In genomic region chr9:57900478-57900877, GRCm38 (mm10) we compare ENCODE assay signal across 14 mouse cellular contexts. TPM values are rescaled to one million over a fixed set of nuclear protein-coding genes. Genes with fewer than 3 reads are reported as not detected.
DNase-seq lines count a peak whose midpoint lies in the region; ATAC-seq and TF ChIP-seq lines count a peak whose summit lies in the region.
"Had no signal": no experiment of that assay in that cellular context is flagged by ENCODE, and none has a peak within 500 bp of the region (broad histone marks: within the 10 kb centered on the region; RNA-seq: fewer than 3 reads in every experiment).

No protein-coding gene starts in this region.

- no peaks in the 10 kb centered on the region for H3K36me3 ChIP-seq in heart, embryonic 12.5 days
- no peaks in the 10 kb centered on the region for H3K36me3 ChIP-seq in heart, adult 2 months (ENCODE audit: control insufficient read depth, insufficient read depth, low read length)
- H3K36me3 ChIP-seq in midbrain, embryonic 12.5 days: no peaks in the 10 kb centered on the region
- H3K36me3 ChIP-seq in midbrain, embryonic 11.5 days (ENCODE audit: control insufficient read depth, insufficient read depth, low read length): no peaks in the 10 kb centered on the region
- H3K36me3 ChIP-seq in forebrain, embryonic 12.5 days (replicated peaks): no peaks in the 10 kb centered on the region
- H3K36me3 ChIP-seq in splenic B cell, adult 2 months (ENCODE audit: control insufficient read depth, insufficient read depth, low read length, poor library complexity, severe bottlenecking): no peaks in the 10 kb centered on the region

- no peaks in the 10 kb centered on the region for H3K79me2 ChIP-seq in heart, adult 2 months (replicated peaks; ENCODE audit: control insufficient read depth, insufficient read depth, low read length)

- H3K9me3 ChIP-seq in heart, embryonic 12.5 days (replicated peaks): no peaks in the 10 kb centered on the region
- H3K9me3 ChIP-seq in midbrain, embryonic 12.5 days: no peaks in the 10 kb centered on the region
- no peaks in the 10 kb centered on the region for H3K9me3 ChIP-seq in midbrain, embryonic 11.5 days (ENCODE audit: control insufficient read depth, low read length)
- H3K9me3 ChIP-seq in forebrain, embryonic 12.5 days: no peaks in the 10 kb centered on the region

- TF ChIP-seq CTCF in heart, adult 2 months (IDR thresholded peaks at IDR 0.05): no peak

- ATAC-seq in heart, embryonic 12.5 days (ENCODE audit: insufficient number of reproducible peaks, low FRiP score): no peak
- ATAC-seq in midbrain, embryonic 12.5 days (ENCODE audit: low FRiP score, low read depth): no peak
- no peak for ATAC-seq in midbrain, embryonic 11.5 days (ENCODE audit: low FRiP score)
- ATAC-seq in forebrain, embryonic 12.5 days (ENCODE audit: low FRiP score): no peak

- intact Hi-C loops in heart, adult 2 months (cut with DNase I): no loop called here

- H3K9ac ChIP-seq in heart, embryonic 12.5 days: no peak overlapping the region
- H3K9ac ChIP-seq in heart, adult 2 months (ENCODE audit: low read depth, low read length): no peak overlapping the region
- H3K9ac ChIP-seq in midbrain, embryonic 12.5 days (replicated peaks): no peak overlapping the region
- no peak overlapping the region; the same call in 1 of the 2 replicates for H3K9ac ChIP-seq in midbrain, embryonic 11.5 days (ENCODE audit: low read length)
- 0 out of 2 replicates have a peak overlapping the region, but pooled peaks have one; percentile 17 for H3K9ac ChIP-seq in forebrain, embryonic 12.5 days

- H3K27ac ChIP-seq in heart, embryonic 12.5 days (ENCODE audit: poor library complexity, severe bottlenecking): no peak overlapping the region
- no peak overlapping the region for H3K27ac ChIP-seq in heart, adult 2 months
- H3K27ac ChIP-seq in midbrain, embryonic 12.5 days (replicated peaks): peak overlapping the region; percentile 65; the same call in 1 of the 2 replicates
- H3K27ac ChIP-seq in midbrain, embryonic 11.5 days (ENCODE audit: low read depth, low read length): no peak overlapping the region
- H3K27ac ChIP-seq in forebrain, embryonic 12.5 days: peak overlapping the region; percentile 83

- no peak for TF ChIP-seq POLR2A in heart, adult 2 months (IDR thresholded peaks at IDR 0.05; ENCODE audit: insufficient read depth, low read depth, low read length)

- no peak for TF ChIP-seq EP300 in heart, adult 2 months (IDR thresholded peaks at IDR 0.05; ENCODE audit: insufficient read depth, low read depth, low read length)

- WGBS in heart, embryonic 12.5 days: 31% methylated on average over 10 of the region's 10 CpGs
- WGBS in heart, adult 2 months: 31% methylated on average over 10 of the region's 10 CpGs
- WGBS in midbrain, embryonic 12.5 days: 52% methylated on average over 10 of the region's 10 CpGs
- WGBS in midbrain, embryonic 11.5 days: 62% methylated on average over 10 of the region's 10 CpGs
- WGBS in forebrain, embryonic 12.5 days: 56% methylated on average over 10 of the region's 10 CpGs

- DNase-seq in heart, adult 2 months: no peak
- no peak for DNase-seq in midbrain, embryonic 11.5 days (ENCODE audit: low spot score, missing footprints)
- peak; percentile 18 for DNase-seq in splenic B cell, adult 2 months (ENCODE audit: low read depth, low spot score)
- no peak for DNase-seq in cerebellum, adult 8-10 months
- DNase-seq in right cerebral cortex, postnatal 4 days: no peak
- DNase-seq: B cell, adult 2 months; cerebellum, postnatal 25 days; kidney, adult 9 months; lung, adult 18-20 months had no signal

- peak overlapping the region; percentile 54 for H3K4me2 ChIP-seq in heart, embryonic 12.5 days
- no peak overlapping the region for H3K4me2 ChIP-seq in midbrain, embryonic 12.5 days (replicated peaks)
- H3K4me2 ChIP-seq in midbrain, embryonic 11.5 days: no peak overlapping the region
- no peak overlapping the region for H3K4me2 ChIP-seq in forebrain, embryonic 12.5 days

- H3K27me3 ChIP-seq in heart, embryonic 12.5 days (replicated peaks): no peaks in the 10 kb centered on the region
- no peaks in the 10 kb centered on the region for H3K27me3 ChIP-seq in heart, adult 2 months (ENCODE audit: control insufficient read depth, insufficient read depth, low read length)
- no peaks in the 10 kb centered on the region for H3K27me3 ChIP-seq in midbrain, embryonic 12.5 days
- no peaks in the 10 kb centered on the region for H3K27me3 ChIP-seq in midbrain, embryonic 11.5 days (ENCODE audit: control insufficient read depth, insufficient read depth, low read length)
- no peaks in the 10 kb centered on the region for H3K27me3 ChIP-seq in forebrain, embryonic 12.5 days
- no peaks in the 10 kb centered on the region for H3K27me3 ChIP-seq in splenic B cell, adult 2 months (ENCODE audit: control insufficient read depth, insufficient read depth, low read length, poor library complexity, severe bottlenecking)

- H3K4me3 ChIP-seq in heart, embryonic 12.5 days: no peak overlapping the region
- H3K4me3 ChIP-seq in heart, adult 2 months: no peak overlapping the region
- no peak overlapping the region for H3K4me3 ChIP-seq in midbrain, embryonic 12.5 days
- H3K4me3 ChIP-seq in midbrain, embryonic 11.5 days (ENCODE audit: low read depth, low read length): no peak overlapping the region
- H3K4me3 ChIP-seq in forebrain, embryonic 12.5 days (replicated peaks): no peak overlapping the region
- H3K4me3 ChIP-seq: erythroblast, embryonic 14.5 days had no signal

- H3K4me1 ChIP-seq in heart, embryonic 12.5 days (replicated peaks): peaks cover 19% of the 10 kb centered on the region
- no peaks in the 10 kb centered on the region; the same call in 1 of the 2 replicates for H3K4me1 ChIP-seq in heart, adult 2 months (ENCODE audit: control insufficient read depth, insufficient read depth, low read length)
- H3K4me1 ChIP-seq in midbrain, embryonic 12.5 days: peaks cover 20% of the 10 kb centered on the region
- H3K4me1 ChIP-seq in midbrain, embryonic 11.5 days (ENCODE audit: control insufficient read depth, insufficient read depth, low read length): peaks cover 5% of the 10 kb centered on the region
- H3K4me1 ChIP-seq in forebrain, embryonic 12.5 days: peaks cover 20% of the 10 kb centered on the region

RNA-seq across cellular contexts. Expression of gene Ubl7, which starts 10.3 kb away (rescaled TPM):
- 103 and 104 TPM in 2 replicates for polyA plus RNA-seq in heart, embryonic 12.5 days (2016; fragmentation: Nextera tagmentation; extraction: Ambion mirVana)
- 10 to 100 TPM; 75.2 to 83.2 TPM for total RNA-seq in heart, adult 2 months (2021)
- 139 and 142 TPM in 2 replicates for polyA plus RNA-seq in heart, adult 2 months (2012; rRNA removed)
- polyA plus RNA-seq in midbrain, embryonic 12.5 days (2016; fragmentation: Nextera tagmentation; extraction: Ambion mirVana): 135 and 144 TPM in 2 replicates
- 111 and 112 TPM in 2 replicates for polyA plus RNA-seq in midbrain, embryonic 11.5 days (2014; fragmentation: Nextera tagmentation; extraction: Ambion mirVana)
- polyA plus RNA-seq in forebrain, embryonic 12.5 days (2016; fragmentation: Nextera tagmentation; extraction: Ambion mirVana): 129 and 138 TPM in 2 replicates

RNA-seq across cellular contexts. Expression of gene Sema7a, which starts 39.4 kb away (rescaled TPM):
- polyA plus RNA-seq in heart, embryonic 12.5 days (2016; fragmentation: Nextera tagmentation; extraction: Ambion mirVana): 0.14 and 0.18 TPM in 2 replicates
- 10 to 100 TPM; 26.7 to 31.1 TPM for total RNA-seq in heart, adult 2 months (2021)
- polyA plus RNA-seq in heart, adult 2 months (2012; rRNA removed): 29.0 and 31.3 TPM in 2 replicates
- 0.64 and 1.0 TPM in 2 replicates for polyA plus RNA-seq in midbrain, embryonic 12.5 days (2016; fragmentation: Nextera tagmentation; extraction: Ambion mirVana)
- polyA plus RNA-seq in midbrain, embryonic 11.5 days (2014; fragmentation: Nextera tagmentation; extraction: Ambion mirVana): 0.78 and 1.0 TPM in 2 replicates
- polyA plus RNA-seq in forebrain, embryonic 12.5 days (2016; fragmentation: Nextera tagmentation; extraction: Ambion mirVana): 0.43 and 1.4 TPM in 2 replicates
- total RNA-seq: megakaryocyte-erythroid progenitor cell, adult 5-6 weeks had no signal

Comparison
In these comparisons a context has a peak if more than half of its experiments do, and no peak if none do; other contexts are left out.
1. H3K27ac ChIP-seq: peak in midbrain, embryonic 12.5 days (single experiment) and forebrain, embryonic 12.5 days (single experiment); none in heart, embryonic 12.5 days (single experiment), heart, adult 2 months (single experiment) and midbrain, embryonic 11.5 days (single experiment).
2. RNA of gene Sema7a, which starts 39.4 kb away (polyA plus RNA-seq): 29.0 to 31.3 TPM in heart, adult 2 months; 0.78 to 1.0 TPM in midbrain, embryonic 11.5 days, 0.64 to 1.0 TPM in midbrain, embryonic 12.5 days, 0.43 to 1.4 TPM in forebrain, embryonic 12.5 days and 0.14 to 0.18 TPM in heart, embryonic 12.5 days; every median in the first group is over 10 times any median in the second.